Mouse (Mus musculus) hindbrain, embryonic 11.5 days (tissue): ENCODE data around the gene Atf6b. TPM values are rescaled to one million over a fixed set of nuclear protein-coding genes. Genes with fewer than 3 reads are reported as not detected.

ENCODE experiments used
- ATAC-seq: fragments of 200-750 bp; cut with Nextera tagmentation; 2 replicates; pipeline ENCODE4 v1.8.0; 2017; ENCODE audit warnings: mild to moderate bottlenecking, moderate TSS enrichment, moderate library complexity; ENCODE audit not compliant: low FRiP score
- DNase-seq: peaks from one replicate; pipeline ENCODE4 v3.0.0-alpha.2; 2015; ENCODE audit warnings: low spot score
- H3K27ac ChIP-seq: fragments of 300-500 bp; sonication (generic); 2 replicates; pipeline ENCODE4 v1.5.1; 2014; ENCODE audit warnings: mild to moderate bottlenecking, low read depth, low read length
- H3K27me3 ChIP-seq: fragments of 300-500 bp; sonication (generic); 2 replicates; pipeline ENCODE4 v1.6.1; 2014; ENCODE audit warnings: mild to moderate bottlenecking, low read length, moderate library complexity, mixed read lengths; ENCODE audit not compliant: control insufficient read depth, insufficient read depth
- H3K36me3 ChIP-seq: fragments of 300-500 bp; sonication (generic); 2 replicates; pipeline ENCODE4 v1.6.1; 2014; ENCODE audit warnings: mild to moderate bottlenecking, low read length, moderate library complexity, mixed read lengths; ENCODE audit not compliant: control insufficient read depth, insufficient read depth
- H3K4me1 ChIP-seq: fragments of 300-500 bp; sonication (generic); replicated peaks from 2 replicates; pipeline ENCODE4 v1.6.1; 2014; ENCODE audit warnings: low read length, mixed read lengths; ENCODE audit not compliant: control insufficient read depth, insufficient read depth
- H3K4me2 ChIP-seq: fragments of 300-500 bp; sonication (generic); replicated peaks from 2 replicates; pipeline ENCODE4 v1.6.1; 2014; ENCODE audit warnings: mild to moderate bottlenecking, low read depth, low read length
- H3K4me3 ChIP-seq: fragments of 300-500 bp; sonication (generic); 2 replicates; pipeline ENCODE4 v1.5.1; 2014; ENCODE audit warnings: low read depth, low read length
- H3K9ac ChIP-seq: fragments of 300-500 bp; sonication (generic); 2 replicates; pipeline ENCODE4 v1.6.1; 2014; ENCODE audit warnings: low read depth, low read length
- H3K9me3 ChIP-seq: fragments of 300-500 bp; sonication (generic); 2 replicates; pipeline ENCODE4 v1.6.1; 2016; ENCODE audit warnings: low read length; ENCODE audit not compliant: control insufficient read depth
- WGBS: fragments of 180-500 bp; shearing (Covaris S2); extraction: QIAGEN DNeasy Blood & Tissue Kit; methylation state at CpG from one replicate; pipeline ENCODE4 v1.1.7; 2014; 5-methylcytosine and 5-hydroxymethylcytosine counted together
- polyA plus RNA-seq: library from polyadenylated mRNA; unstranded; fragments of >200 nt; fragmentation: Nextera tagmentation; extraction: Ambion mirVana; gene quantifications from 2 replicates; pipeline ENCODE4 v1.2.1, GENCODE M21; 2014

Atf6b gene
- polyA plus RNA-seq, 1 experiment from 2014 or later, result 61.9 TPM

- WGBS, result 71% methylated on average over 10 of the region's 10 CpGs
- Histone ChIP-seq H3K27me3 (peaks cover 3% of the 10 kb centered on the region; the same call in 1 of the 2 replicates), H3K4me1 (no peaks in the 10 kb centered on the region), H3K9me3 (no peaks in the 10 kb centered on the region), H3K36me3 (no peaks in the 10 kb centered on the region), H3K27ac (no peak overlapping the region), H3K4me3 (no peak overlapping the region), H3K4me2 (no peak overlapping the region), H3K9ac (no peak overlapping the region)
- no peak for DNase-seq
- no peak for ATAC-seq
Measured at GRCm38 (mm10) chr17:34683686-34684220, 36.8 kb downstream of the Atf6b start.

- H3K27me3 ChIP-seq, result peaks cover 3% of the 10 kb centered on the region; the same call in 1 of the 2 replicates
- no peak overlapping the region for H3K27ac ChIP-seq
- no peak overlapping the region for H3K4me3 ChIP-seq
- no peaks in the 10 kb centered on the region for H3K36me3 ChIP-seq
- DNase-seq, result no peak
- ATAC-seq, result no peak
- WGBS, result 79% methylated on average over 9 of the region's 9 CpGs
- H3K4me1 ChIP-seq, result no peaks in the 10 kb centered on the region
- no peaks in the 10 kb centered on the region for H3K9me3 ChIP-seq
- H3K4me2 ChIP-seq, result no peak overlapping the region
- H3K9ac ChIP-seq, result no peak overlapping the region
Measured at GRCm38 (mm10) chr17:34684253-34684893, 37.4 kb downstream of the Atf6b start.

DNA sequence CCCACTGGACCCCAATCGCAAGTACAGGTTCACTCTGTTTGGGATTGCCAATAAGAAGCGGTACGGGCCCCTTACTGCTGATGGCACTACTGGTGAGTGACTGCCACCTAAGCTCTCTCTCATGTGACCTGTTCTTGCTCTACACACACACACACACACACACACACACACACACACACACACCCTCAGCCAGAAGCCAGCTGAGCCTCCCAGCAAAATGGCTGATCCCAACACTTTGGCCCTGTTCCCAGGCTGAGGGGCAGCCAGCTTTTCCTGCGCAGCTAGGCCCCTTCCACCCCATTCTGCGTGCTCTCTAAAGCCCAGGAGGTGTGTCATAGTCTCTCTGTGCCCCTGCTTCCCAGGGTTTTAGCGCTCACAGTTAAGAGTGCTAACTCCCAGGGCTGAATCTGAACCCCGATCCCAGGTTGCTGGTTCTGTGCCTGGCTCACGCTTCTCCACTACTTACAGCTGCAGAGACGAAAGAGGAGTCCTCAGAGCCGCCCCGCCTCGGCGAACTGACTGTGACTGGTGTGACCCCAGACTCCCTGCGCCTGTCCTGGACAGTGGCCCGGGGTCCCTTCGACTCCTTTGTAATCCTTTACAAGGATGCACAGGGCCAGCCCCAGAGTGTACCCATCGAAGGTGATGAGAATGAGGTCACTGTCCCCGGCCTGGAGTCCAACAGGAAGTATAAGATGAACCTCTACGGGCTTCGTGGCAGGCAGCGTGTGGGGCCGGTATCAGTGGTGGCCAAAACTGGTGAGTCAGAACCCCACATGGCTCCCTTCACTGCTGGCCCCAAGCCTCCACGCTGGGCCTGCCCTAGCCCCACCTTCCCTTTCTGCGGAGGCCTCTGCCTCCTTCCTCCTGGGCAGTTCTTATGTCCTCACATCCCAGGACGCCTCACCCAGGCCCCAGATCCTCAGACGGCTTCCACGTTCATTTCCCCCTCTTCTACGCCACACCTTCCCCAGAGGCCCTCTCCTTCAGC lies 38.5 kb downstream of the Atf6b start:
- H3K9ac ChIP-seq, result no peak overlapping the region
- 84% methylated on average over 28 of the region's 28 CpGs for WGBS
- H3K4me3 ChIP-seq, result no peak overlapping the region
- H3K4me2 ChIP-seq, result no peak overlapping the region
- no peaks in the 10 kb centered on the region for H3K9me3 ChIP-seq
- DNase-seq (no peak), ATAC-seq (no peak)
- H3K27me3 ChIP-seq, result no peaks in the 10 kb centered on the region
- no peaks in the 10 kb centered on the region for H3K36me3 ChIP-seq
- H3K4me1 ChIP-seq, result no peaks in the 10 kb centered on the region
- no peak overlapping the region for H3K27ac ChIP-seq

- 91% methylated on average over 7 of the region's 7 CpGs for WGBS
- ATAC-seq, result no peak
Measured at GRCm38 (mm10) chr17:34688889-34689288, 41.9 kb downstream of the Atf6b start.

DNA sequence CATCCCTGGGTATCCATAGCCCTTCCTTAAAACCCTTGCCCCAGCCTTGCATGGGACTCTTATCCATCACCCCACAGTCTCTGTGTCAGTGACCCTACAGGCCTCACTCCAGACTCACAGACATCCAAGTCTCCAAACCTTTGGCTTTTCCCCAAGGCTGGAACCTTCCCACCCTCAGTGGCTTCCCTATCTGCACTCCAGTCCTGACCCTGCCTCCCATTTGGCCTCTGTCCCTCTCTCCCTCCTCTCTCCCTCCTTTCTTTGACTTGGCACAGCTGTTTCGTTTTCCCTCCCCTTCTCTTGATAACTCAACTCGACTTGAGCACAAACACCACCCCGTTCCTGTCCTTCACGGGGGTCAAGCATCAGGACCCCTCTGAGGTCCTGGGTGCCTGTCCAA lies 43.5 kb downstream of the Atf6b start:
- H3K9ac ChIP-seq, result no peak overlapping the region
- no peaks in the 10 kb centered on the region for H3K9me3 ChIP-seq
- H3K4me2 ChIP-seq, result no peak overlapping the region
- H3K27ac ChIP-seq, result no peak overlapping the region
- H3K4me3 ChIP-seq, result no peak overlapping the region
- ATAC-seq, result no peak
- no peaks in the 10 kb centered on the region for H3K27me3 ChIP-seq
- no peaks in the 10 kb centered on the region for H3K4me1 ChIP-seq
- 64% methylated on average over 4 of the region's 4 CpGs for WGBS
- no peaks in the 10 kb centered on the region for H3K36me3 ChIP-seq
- DNase-seq, result no peak

More at GRCm38 (mm10) chr17:34688889-34689288, 41.9 kb downstream of the Atf6b start:
- no peak overlapping the region for H3K4me3 ChIP-seq
- H3K4me1 ChIP-seq, result no peaks in the 10 kb centered on the region
- H3K4me2 ChIP-seq, result no peak overlapping the region
- no peak overlapping the region for H3K9ac ChIP-seq
- H3K27me3 ChIP-seq, result no peaks in the 10 kb centered on the region
- DNase-seq, result no peak
- no peaks in the 10 kb centered on the region for H3K9me3 ChIP-seq
- no peak overlapping the region for H3K27ac ChIP-seq
- no peaks in the 10 kb centered on the region for H3K36me3 ChIP-seq

GRCm38 (mm10) chr17:34692906-34693305 lies 46.0 kb downstream of the Atf6b start:
- WGBS, result 65% methylated on average over 7 of the region's 7 CpGs
- H3K9me3 ChIP-seq, result no peaks in the 10 kb centered on the region
- H3K36me3 ChIP-seq, result no peaks in the 10 kb centered on the region
- no peak overlapping the region for H3K4me3 ChIP-seq
- no peaks in the 10 kb centered on the region for H3K4me1 ChIP-seq
- no peaks in the 10 kb centered on the region for H3K27me3 ChIP-seq
- DNase-seq, result no peak
- no peak overlapping the region for H3K9ac ChIP-seq
- no peak overlapping the region for H3K27ac ChIP-seq
- no peak for ATAC-seq
- no peak overlapping the region for H3K4me2 ChIP-seq

- Histone ChIP-seq H3K4me2 (no peak overlapping the region), H3K36me3 (no peaks in the 10 kb centered on the region), H3K4me3 (no peak overlapping the region), H3K9ac (no peak overlapping the region), H3K27ac (peak overlapping the region; percentile 60), H3K27me3 (no peaks in the 10 kb centered on the region), H3K4me1 (no peaks in the 10 kb centered on the region), H3K9me3 (no peaks in the 10 kb centered on the region)
- WGBS, result 51% methylated on average over 14 of the region's 14 CpGs
- ATAC-seq (peak; percentile 51; the same call in 1 of the 2 replicates), DNase-seq (peak; percentile 37)
Measured at GRCm38 (mm10) chr17:34699575-34700408, 52.8 kb downstream of the Atf6b start.

DNA sequence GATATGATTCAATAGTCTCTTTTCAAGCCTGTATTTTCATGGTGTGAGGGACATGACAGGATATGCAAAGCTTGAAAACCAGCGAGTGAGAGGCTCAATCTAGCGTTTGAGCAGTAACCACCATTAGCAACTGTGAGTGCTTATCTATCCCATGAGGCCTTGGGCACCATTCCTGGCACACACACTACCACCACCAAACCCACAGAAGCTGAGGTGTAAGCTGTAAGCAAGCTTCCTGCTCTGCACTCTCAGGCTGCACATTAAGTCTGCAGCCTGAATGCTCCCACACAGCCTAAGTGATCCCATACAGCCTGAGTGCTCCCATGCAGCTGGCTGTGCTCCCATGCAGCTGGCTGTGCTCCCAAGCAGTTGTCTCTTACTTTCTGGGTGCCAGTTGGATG lies 53.7 kb downstream of the Atf6b start:
- Histone ChIP-seq H3K9me3 (no peaks in the 10 kb centered on the region), H3K4me2 (no peak overlapping the region), H3K27me3 (no peaks in the 10 kb centered on the region), H3K27ac (peak overlapping the region; percentile 4; the same call in 1 of the 2 replicates), H3K36me3 (no peaks in the 10 kb centered on the region), H3K4me1 (no peaks in the 10 kb centered on the region), H3K4me3 (no peak overlapping the region), H3K9ac (no peak overlapping the region)
- no peak for DNase-seq
- ATAC-seq, result no peak
- 72% methylated on average over 2 of the region's 2 CpGs for WGBS
